Mouse (Mus musculus) ZHBTc4 (cell line): ENCODE measurements around the gene Rapgefl1.

Experiments
- DNase-seq: peaks from one replicate; pipeline ENCODE4 v3.0.0-alpha.2; 2011; ENCODE audit warnings: low read depth, low spot score

The Rapgefl1 gene

DNA sequence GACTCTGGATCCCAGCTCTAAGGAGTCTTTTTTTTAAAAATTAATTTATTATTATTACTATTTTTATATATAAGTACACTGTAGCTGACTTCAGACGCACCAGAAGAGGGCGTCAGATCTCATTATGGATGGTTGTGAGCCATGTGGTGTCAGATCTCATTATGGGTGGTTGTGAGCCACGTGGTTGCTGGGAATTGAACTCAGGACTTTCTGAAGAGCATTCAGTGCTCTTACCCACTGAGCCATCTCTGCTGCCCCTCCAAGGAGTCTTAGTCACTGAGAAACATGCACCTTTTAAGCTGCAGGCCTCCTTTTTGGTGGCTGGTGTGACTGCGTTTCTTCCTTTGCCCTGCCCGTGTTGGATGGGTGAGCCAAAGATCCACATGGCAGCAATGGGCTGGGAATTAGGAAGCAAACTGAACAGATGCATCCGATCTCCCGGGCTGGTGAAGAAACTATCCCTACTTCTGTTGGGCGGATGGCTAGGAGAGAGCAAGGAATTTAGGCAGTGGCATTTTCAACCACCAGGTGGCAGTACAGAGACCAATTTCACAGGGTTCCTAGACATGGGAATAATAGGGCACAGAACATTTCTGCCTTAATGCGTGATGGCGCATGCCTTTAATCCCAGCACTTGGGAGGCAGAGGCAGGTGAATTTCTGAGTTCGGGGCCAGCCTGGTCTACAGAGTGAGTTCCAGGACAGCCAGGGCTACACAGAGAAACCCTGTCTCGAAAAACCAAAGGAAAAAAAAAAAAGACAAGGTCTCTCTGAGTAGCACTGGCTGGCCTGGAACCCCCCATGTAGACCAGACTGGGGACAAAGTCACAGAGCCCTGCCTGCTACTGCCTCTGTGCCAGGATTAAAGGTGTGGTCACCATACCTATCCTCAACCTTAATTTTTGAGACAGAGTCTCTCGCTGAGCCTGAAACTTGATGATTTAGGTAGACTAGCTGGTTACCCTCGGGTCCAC lies 22.5 kb downstream of the Rapgefl1 start:
- peak; percentile 92 for DNase-seq

DNA sequence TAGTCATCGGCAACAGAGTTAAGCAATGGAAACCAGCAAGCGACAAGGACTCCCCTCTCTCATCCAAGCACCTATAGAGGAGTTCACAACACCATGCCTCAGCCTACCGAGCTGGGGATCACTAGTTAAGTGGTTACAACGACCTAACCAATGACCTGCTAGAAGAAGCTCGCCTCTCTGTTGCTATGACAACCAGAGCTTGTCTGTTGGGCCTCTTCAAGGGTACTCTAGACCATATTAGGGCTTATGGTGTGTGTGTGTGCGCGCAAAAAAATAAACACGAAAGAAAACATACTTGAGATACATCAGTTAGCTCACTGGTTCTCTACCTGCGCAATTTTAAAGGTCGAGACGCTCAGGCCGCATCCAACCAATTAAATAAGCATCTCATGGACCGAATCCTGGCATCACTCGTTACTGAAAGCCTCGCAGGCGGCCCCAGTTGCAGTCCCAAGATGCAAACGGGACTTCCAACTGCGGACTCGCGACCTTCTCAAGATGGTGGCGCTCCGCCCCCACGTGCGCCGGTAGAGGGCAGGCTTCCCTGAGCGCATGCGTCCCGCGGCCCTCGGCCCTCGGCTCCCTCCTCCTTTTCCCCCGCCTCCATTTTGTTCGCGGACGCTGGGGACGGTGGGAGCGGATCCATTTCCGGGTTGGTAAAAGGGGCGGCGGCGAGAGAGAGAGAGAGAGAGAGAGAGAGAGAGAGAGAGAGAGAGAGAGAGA lies 26.6 kb downstream of the Rapgefl1 start, which contains the start of gene Wipf2:
Wipf2 (plus strand) TSS at position 611 of the 723 bp plus-strand sequence.
- peak; percentile 98 for DNase-seq

DNA sequence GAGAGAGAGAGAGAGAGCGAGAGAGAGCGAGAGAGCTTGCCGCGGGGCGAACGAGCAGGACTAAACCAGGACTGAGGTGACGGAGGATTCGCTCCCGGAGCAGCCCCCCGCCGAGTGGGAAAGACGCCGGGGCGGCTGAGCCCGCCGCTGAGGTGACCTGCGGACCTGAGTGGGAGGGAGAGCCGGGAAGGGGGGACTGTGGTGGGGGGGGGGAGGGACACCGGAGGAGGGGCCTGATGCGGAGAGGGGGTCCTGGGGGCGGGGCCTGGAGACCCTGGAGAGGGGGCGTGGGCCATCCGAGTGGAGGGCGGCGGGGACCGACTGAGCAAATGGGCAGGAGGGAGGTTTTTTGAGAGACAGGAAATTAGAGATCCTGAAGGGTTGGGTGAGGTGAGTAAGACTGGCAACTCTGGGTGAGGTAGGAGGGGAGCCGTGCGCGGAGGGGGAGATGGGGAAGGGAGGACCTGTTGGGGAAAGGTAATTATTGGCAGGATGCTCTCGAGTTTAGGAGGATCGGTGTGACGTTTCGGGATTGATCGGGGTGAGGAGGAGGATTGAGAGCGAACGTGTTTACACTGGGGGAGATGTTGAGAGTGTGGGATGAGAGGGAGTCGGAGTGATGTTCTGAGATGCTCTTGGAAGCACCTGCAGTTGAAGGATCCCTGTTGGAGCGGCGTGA lies 27.3 kb downstream of the Rapgefl1 start:
- no peak for DNase-seq

DNA sequence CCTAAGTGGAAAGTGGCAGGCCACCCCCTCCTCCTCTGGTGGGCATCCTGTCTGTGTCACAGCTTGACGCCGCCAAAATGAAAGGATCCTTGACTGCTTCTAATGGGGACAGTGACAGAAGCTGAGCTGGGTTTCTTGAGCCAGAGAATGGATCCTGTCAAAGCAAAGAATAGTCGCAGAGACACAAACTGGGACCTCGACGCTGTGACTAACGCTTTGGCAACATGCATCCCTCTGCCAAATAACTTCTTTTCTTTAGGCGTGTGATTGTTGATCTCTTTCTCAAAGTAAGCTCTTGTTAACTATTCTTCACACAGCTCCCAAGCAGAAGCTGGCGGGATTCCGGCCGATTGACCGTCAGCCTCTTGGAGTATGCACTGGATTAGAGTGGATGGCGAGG lies 30.7 kb downstream of the Rapgefl1 start:
- DNase-seq = peak; percentile 39

DNA sequence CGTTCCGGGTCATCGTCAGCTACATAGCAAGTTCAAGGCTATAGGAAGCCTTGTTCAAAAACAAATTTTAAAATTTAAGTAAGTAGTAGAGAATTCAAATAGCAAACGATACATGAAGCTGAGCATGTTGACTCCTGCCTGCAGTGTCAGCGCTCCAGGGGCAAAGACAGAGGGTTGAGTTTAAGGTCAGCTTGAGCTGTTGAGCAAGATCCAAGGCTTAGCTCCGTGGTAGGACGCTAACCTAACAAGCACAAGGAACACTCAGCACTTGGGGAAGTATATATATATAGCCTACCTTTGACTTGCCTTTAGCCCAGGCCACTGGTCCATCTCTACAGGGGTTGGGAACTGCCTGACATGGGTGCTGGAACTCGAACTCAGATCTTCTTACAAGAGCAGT lies 33.3 kb downstream of the Rapgefl1 start:
- no peak for DNase-seq

DNA sequence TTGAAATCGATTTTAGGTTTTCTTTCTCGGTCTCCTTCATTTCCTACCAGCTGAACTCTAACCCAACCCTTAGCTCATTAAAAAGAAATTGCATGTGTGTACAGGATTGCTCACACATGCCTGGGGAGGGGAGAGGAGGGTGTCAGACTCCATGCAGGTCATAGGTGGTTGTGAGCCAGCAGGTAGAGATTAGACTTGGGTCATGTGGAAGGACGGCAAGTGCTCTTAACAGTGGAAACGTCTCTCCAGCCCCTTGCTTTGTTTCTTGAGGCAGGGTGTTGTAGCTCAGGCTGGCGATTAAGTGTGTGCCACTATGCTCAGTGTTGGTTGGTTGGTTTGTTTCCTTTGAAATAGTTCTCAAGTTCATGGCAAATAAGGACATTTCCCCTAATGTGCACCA lies 34.2 kb downstream of the Rapgefl1 start:
- no peak for DNase-seq

DNA sequence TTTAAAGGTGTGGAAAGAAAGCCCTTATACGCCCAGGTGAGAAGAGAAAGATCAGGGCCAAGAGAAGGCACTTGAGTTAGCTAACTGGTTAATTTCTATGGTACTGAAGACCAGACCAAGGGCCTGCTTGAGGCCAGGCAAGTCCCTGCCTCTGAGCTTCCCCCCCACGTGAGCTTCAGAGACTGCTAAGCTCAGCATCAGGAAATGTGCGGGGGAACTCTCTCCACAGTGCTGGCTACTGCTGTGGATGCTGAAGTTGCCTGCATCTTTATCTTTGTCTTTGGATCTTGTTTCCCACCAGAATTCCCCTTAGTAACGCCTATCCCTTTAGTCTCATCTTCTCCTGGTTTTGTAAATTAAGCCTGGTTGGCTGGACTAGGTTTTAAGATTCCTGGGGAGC lies 34.8 kb downstream of the Rapgefl1 start:
- no peak for DNase-seq

DNA sequence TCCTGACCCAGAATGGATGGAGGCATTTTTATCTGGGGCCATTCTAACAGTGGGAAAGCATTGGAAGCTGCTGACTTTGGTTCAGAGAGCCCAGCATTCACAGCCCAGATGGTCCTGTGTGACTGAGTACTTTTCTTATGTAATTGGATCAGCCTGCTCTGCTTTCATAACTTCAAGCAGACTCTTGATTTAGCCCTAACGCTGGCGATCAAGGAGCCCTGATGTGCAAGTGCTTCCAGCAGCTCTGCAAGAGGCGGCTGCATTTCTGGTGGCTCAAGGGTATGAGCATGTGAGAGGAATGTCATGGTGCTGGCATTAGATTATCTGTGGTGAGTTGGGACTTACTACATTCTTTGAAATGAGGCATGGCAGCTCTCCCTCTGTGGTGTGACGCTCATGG lies 35.5 kb downstream of the Rapgefl1 start:
- no peak for DNase-seq

DNA sequence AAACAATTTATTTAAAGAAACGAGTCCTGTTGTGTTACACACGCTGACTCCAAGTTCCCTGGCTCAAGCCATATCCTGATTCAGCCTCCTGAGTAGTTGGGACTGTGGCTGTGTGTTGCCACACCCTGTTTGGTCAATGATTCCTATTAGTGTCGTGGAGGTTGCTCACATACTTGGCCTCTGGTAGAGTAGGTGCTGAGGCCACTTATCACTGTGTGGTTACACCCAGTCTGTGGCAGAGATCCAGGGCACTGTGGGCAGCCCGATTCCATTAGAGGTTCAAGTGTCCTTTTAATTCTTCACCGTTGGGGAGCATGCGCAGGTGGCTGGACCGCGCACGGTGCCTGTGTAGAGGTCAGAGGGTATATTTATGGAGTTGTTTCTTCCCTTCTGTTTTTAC lies 37.3 kb downstream of the Rapgefl1 start:
- DNase-seq = peak; percentile 20

DNA sequence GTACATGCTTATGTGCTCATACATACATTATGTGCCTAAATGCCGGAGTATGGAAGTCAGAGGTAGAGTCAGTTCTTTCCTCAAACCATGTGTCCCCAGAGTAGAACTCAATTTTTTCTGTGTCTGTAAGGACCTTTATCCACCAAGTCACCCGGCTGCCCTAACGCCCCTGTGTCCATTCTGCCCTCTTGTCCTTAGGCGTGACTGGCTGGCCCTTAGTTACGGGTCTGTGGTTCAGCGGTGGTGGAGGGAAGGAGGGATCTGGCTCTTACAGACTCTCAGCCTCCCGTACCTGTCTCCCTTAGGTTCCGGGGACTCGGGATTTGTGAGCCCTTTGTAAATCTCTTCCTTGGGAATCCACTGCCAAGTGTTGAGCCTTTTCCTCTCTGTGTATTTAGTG lies 40.4 kb downstream of the Rapgefl1 start:
- no peak for DNase-seq

DNA sequence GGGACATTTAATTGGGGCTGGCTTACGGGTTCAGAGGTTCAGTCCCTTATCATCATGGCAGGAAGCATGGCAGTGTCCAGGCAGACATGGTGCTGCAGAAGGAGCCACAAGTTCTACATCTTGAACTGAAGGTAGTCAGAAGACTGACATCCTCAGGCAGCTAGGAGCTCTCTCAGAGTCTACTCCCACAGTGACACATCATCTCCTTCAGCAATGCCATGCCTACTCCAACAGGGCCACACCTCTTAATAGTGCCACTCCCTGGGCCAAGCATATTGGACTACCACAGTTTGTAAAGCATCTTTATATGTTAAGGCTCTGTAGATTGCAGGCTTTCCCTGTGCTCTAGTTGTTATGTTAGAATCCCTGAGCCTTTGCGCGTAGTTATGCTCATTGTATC lies 51.1 kb downstream of the Rapgefl1 start:
- no peak for DNase-seq

DNA sequence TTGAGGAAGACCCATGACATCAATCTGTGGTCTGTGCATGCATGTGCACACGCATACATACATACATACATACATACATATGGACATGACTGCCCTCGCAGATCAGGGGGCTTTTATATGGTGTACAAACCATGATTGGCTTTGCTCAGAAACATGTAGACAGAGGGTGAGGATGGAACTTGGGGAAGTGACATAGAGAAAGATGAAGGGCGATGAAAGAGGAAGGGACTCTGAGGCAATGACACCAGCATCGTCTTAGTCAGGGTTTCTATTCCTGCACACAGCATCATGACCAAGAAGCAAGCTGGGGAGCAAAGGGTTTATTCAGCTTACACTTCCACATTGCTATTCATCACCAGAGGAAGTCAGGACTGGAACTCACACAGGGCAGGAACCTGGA lies 52.5 kb downstream of the Rapgefl1 start:
- DNase-seq = no peak

DNA sequence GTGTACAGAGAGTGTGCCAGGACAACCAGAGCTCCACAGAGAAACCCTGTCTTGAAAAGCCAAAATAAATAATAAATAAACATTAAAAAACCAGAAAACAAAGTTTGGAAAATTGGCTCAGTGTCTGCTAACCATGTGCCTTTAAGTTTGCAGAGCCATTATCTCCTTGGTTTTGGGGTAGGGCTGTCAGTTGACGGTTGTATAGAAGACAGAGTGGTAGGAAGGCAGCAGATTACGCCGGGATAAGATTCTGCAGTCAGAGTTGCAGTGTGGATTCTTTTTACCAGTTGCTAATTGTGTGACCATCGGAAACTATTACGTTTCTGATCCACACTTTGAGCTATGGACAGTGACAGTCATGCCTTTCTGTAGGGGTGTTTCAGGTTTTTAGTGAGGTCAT lies 53.4 kb downstream of the Rapgefl1 start:
- no peak for DNase-seq

DNA sequence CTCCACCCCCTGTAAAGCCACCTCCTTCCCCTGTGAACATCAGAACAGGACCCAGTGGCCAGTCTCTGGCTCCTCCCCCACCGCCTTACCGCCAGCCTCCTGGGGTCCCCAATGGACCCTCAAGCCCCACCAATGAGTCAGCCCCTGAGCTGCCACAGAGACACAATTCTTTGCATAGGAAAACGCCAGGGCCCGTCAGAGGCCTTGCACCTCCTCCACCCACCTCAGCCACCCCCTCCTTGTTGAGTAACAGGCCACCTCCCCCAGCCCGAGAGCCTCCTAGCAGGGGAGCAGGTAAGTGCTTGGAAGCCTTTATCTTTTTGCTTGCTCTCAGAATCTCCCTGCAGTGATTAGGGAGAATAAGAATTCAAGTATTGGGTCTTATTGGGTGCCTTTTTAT lies 55.8 kb downstream of the Rapgefl1 start:
- peak; percentile 35 for DNase-seq

DNA sequence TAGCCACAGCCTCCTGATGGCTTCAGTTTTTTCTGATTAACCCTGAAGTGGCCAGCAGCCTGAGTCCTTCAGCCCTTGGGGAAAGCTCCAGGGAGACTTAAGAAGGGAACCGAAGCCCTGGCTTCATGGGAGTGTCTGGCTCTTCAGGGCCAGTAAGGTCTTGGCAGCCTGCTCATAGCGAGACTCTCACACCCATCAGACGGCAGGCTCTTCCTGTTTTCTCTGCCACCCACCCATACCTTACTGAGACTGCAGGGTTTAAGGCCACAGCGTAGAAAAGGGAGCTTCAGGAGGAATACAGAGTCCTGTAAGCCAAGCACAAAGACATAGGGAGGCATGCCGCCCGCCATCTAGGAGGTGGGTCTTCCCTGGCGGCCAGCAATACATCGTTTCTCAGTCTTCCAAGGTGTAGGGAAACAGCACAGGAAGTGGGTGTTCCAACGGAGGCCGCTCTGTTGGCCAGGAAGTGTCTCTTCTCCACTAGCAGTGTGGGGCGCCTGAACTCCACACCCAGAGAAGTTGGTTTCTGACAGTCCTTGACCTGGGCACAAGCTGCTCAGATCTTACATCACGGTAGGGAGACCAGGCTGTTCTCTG lies 64.0 kb downstream of the Rapgefl1 start:
- DNase-seq = no peak

DNA sequence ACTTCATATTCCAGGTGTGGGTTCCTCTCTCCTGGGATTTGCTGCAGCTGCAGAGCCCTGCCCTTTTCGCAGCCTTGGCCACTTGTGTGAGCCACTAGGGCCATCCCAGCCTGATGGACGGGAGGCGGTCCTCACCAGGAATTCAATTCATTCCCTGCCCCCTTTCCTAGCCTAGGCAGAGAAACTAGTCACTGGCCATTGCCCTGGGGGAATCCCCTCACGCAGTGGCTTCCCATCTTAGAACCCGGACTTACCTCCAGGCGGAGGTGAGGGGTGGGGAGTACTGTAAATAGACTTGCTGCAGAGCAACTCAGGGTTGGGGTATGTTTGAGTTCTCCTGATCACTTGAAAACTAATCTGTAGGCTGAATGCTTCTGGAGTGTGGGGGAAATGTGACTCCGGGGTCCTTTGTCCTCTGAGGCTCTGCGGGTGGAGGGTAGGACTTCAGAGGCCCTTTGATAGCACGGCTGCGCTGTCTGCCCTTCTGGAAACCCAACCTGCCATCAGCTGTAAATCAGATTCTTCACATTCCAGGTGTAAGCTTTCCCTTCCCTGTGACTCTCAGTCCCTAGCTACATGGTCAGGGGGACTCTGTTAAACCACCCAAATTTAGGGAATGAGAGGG lies 66.1 kb downstream of the Rapgefl1 start:
- DNase-seq = peak; percentile 66
